Mouse (Mus musculus): ENCODE measurements around the gene Fcgrt.

GRCm38 (mm10) chr7:45124224-45125143, 20.8 kb upstream of the Fcgrt start, which contains the start of gene Rps11:
- TF ChIP-seq TCF12 (IDR thresholded peaks at IDR 0.05; ENCODE audit: low read depth, low read length) (no peak), TBP (IDR thresholded peaks at IDR 0.05; ENCODE audit: low read depth, low read length) (peak; percentile 83), E2F4 (IDR thresholded peaks at IDR 0.05; ENCODE audit: borderline replicate concordance, low read depth, low read length) (no peak), ELF1 (IDR thresholded peaks at IDR 0.05; ENCODE audit: low read depth, low read length) (no peak), GATA1 (IDR thresholded peaks at IDR 0.05; ENCODE audit: low read depth, low read length) (no peak), CTCF (IDR thresholded peaks at IDR 0.05 in 2 of 3, conservative IDR thresholded peaks at IDR 0.05 in 1 of 3; ENCODE audit: control insufficient read depth in 1 of 3, insufficient read depth in 1 of 3, low read depth in 2 of 3, low read length in 3 of 3, poor library complexity in 1 of 3, severe bottlenecking in 1 of 3) (peak in 1 of 3 experiments; percentile 35; a peak in 2 of 6 replicates), JUND (IDR thresholded peaks at IDR 0.05; ENCODE audit: low read depth, low read length) (no peak), HCFC1 (IDR thresholded peaks at IDR 0.05; ENCODE audit: low read depth, low read length) (no peak), KAT2A (conservative IDR thresholded peaks at IDR 0.05; ENCODE audit: low read depth, low read length) (no peak), SIN3A (IDR thresholded peaks at IDR 0.05; ENCODE audit: low read length) (no peak), ZNF384 (IDR thresholded peaks at IDR 0.05; ENCODE audit: low read depth, low read length) (no peak)
